Mouse (Mus musculus): Measurements from ENCODE around the gene Brcc3. TPM values are rescaled to one million over a fixed set of nuclear protein-coding genes. Genes with fewer than 3 reads are reported as not detected.

Brcc3 gene
- polyA plus RNA-seq, 1 experiment from 2014 or later, result 50.2 TPM

Other genes with a start within 250 kb of the Brcc3 start
- 100 and 108 TPM in 2 replicates for gene Fundc2, start 34.2 kb upstream of the Brcc3 start, polyA plus RNA-seq (2014; fragmentation: Nextera tagmentation; extraction: Ambion mirVana)
- 3.1 and 4.1 TPM in 2 replicates for gene F8, start 34.0 kb upstream of the Brcc3 start, polyA plus RNA-seq (2014; fragmentation: Nextera tagmentation; extraction: Ambion mirVana)
- gene Cmc4, start within 50 bp of the Brcc3 start, polyA plus RNA-seq (2014; fragmentation: Nextera tagmentation; extraction: Ambion mirVana), result 22.1 and 23.9 TPM in 2 replicates
- gene Mtcp1, start within 50 bp of the Brcc3 start, polyA plus RNA-seq (2014; fragmentation: Nextera tagmentation; extraction: Ambion mirVana), result 8.6 and 8.8 TPM in 2 replicates
- gene Vbp1, start 97.7 kb downstream of the Brcc3 start, polyA plus RNA-seq (2014; fragmentation: Nextera tagmentation; extraction: Ambion mirVana), result 156 and 169 TPM in 2 replicates
- 0.20 and 0.30 TPM in 2 replicates for gene Rab39b, start 161.6 kb downstream of the Brcc3 start, polyA plus RNA-seq (2014; fragmentation: Nextera tagmentation; extraction: Ambion mirVana)

Data from heart, embryonic 14.5 days (tissue).